Mouse (Mus musculus): ENCODE results near the gene 6030452D12Rik.

6030452D12Rik gene

DNA sequence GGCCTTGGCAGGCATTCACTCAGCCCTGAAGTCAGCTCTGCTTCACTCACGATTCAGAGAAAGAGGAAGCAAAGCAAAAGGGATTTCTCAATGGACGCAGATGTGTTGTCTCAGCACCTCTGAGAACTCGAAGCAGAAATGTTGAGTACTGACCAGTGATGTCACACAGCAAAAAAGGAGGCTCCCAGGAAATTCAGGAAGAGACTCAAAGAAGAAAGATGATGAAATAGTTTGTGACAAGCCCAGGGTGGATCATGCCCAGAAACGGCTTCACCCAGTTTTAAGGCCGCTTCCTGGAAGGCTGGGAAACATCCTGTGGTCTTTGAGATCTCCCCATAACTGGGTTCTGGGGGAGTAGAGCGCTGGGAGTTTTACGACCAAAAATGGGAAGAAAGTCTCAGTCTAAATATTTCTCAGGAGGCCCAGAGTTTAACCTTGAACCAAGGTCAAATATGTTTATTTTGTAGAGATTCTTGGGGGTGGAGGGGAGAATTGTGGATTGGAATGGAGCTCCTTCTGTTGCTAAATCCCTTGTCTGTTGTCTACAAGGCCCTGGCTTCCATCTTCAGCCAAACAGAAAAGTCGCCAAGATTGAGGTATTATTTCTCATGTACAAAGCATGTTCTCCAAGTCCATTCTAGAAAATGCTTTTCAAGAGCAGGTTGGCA lies at the start of gene 6030452D12Rik:
Gene 6030452D12Rik (plus strand): TSS at position 505 of the 668 bp plus-strand sequence.
- Histone ChIP-seq H3K27me3 (ENCODE audit: control insufficient read depth, insufficient read depth, low read length, poor library complexity, severe bottlenecking) (no peaks in the 10 kb centered on the region; the same call in 1 of the 2 replicates), H3K36me3 (ENCODE audit: control insufficient read depth, insufficient read depth, low read length, poor library complexity, severe bottlenecking) (no peaks in the 10 kb centered on the region)
- DNase-seq (ENCODE audit: low read depth, low spot score), result no peak

DNA sequence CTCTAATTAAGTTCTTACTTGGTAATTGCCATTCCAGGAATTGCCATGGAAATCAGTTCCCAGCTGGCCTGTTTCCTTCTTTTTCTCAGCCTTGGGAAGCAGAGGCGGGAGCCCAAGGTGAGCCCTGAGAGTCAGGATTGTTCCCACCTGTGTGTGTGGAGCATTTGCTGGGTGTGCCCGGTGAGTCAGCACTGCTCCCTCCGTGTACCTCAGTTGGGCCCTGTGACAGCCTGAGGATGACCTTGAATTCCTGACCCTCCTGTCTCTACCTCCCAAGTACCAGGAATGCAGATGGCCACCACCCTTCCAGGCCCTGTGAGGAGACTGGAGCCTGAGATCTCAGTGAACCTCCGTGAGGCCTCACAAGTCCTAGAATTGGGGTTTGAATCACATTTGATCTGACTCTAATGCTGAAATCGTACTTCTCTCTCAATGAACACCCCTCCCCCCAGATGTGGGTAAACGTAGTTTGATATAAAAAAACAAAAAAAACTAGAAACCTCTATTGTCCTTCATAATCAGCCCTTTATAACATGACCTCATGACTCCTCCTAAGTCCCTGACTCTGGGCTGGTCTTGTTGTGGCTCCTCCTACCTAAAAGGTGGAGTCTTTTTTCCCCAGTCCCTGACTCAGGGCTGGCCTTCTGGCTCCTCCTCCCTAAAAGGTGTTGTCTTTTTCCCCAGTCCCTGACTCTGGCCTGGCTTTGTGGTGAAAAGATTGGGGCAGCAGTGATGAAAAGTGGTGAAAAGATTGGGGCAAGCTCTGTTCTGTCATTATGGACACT lies 48.8 kb upstream of the 6030452D12Rik start:
- Histone ChIP-seq H3K36me3 (ENCODE audit: control insufficient read depth, insufficient read depth, low read length, poor library complexity, severe bottlenecking) (no peaks in the 10 kb centered on the region), H3K27me3 (ENCODE audit: control insufficient read depth, insufficient read depth, low read length, poor library complexity, severe bottlenecking) (no peaks in the 10 kb centered on the region; the same call in 1 of the 2 replicates)
- DNase-seq (ENCODE audit: low read depth, low spot score), result no peak

DNA sequence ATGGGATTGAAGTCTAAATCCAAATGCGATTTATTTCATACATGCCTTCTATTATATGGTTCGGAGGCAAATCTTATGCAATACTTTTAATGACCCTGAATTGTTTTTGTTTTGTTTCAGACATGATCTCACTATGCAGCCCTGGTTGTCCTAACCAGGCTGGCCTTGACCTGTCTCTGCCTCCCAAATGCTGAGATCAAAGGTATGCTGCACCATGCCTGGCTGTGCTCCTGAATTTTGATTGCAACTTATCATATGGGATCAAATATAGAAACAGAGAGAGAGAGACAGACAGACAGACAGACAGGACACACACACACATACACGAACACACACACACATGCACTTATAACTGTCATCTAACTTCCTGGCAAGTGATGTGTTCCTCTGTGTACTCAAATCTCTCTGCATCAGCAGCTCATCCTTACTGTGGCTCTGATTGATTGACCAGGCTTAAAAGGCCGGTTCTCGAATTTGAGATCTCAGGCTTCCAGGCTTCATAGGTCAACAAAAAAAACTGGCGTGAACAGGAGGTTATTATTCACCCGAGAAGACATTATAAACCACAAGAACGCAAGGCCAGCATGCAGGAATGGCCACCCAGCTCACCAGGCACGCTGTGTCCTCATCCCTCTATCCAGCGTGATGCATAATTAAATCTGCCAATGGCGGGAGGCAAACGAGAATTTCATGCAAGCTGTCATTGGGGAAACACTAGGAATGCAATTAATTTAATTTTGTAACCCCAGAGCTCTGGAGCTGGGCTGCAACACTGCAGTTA lies 47.4 kb upstream of the 6030452D12Rik start:
- DNase-seq (ENCODE audit: low read depth, low spot score), result no peak
- Histone ChIP-seq H3K27me3 (ENCODE audit: control insufficient read depth, insufficient read depth, low read length, poor library complexity, severe bottlenecking) (no peaks in the 10 kb centered on the region; the same call in 1 of the 2 replicates), H3K36me3 (ENCODE audit: control insufficient read depth, insufficient read depth, low read length, poor library complexity, severe bottlenecking) (no peaks in the 10 kb centered on the region)

DNA sequence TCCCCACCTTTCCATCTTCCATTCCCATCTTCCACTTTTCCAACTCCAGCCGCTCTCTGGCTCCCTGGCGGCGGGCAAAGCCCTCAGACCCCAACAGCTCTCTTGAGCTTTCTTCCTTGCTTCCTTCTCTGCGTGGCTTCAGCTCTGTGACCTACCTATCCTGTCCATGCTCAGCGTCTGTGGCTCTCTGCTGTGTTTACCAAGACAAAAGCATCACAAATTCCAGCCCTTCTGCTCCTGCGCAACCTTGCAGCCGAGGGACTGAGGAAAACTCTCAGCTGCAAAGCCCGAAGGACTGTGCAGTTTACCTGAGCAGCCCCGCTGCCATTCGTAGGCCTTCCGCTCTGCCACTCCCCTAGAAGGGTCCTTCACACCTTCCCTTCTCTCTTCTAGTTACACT lies 46.3 kb upstream of the 6030452D12Rik start:
- H3K36me3 ChIP-seq (ENCODE audit: control insufficient read depth, insufficient read depth, low read length, poor library complexity, severe bottlenecking), result no peaks in the 10 kb centered on the region
- DNase-seq (ENCODE audit: low read depth, low spot score), result no peak

DNA sequence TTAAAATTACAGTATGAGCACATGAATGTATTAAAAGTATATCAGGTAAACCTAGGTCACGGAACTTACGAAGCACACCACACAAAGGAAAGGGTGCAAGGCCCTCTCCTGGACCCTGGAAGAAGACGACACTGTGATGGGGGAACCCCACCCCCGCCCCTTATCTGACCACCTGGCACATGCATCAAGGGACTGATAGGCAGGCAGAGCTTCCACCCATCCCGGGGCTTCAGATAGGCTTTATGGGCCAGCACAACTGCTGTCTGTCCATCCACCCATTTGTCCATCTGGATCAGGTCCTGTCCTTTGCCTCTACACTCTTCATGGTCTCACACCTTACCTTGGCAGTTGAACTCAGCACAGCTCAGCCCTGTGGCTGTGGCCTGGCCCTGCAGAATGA lies 38.2 kb upstream of the 6030452D12Rik start:
- DNase-seq (ENCODE audit: low read depth, low spot score), result no peak
- H3K36me3 ChIP-seq (ENCODE audit: control insufficient read depth, insufficient read depth, low read length, poor library complexity, severe bottlenecking), result no peaks in the 10 kb centered on the region
- H3K27me3 ChIP-seq (ENCODE audit: control insufficient read depth, insufficient read depth, low read length, poor library complexity, severe bottlenecking), result no peaks in the 10 kb centered on the region

More for the DNA sequence above, 46.3 kb upstream of the 6030452D12Rik start:
- H3K27me3 ChIP-seq (ENCODE audit: control insufficient read depth, insufficient read depth, low read length, poor library complexity, severe bottlenecking), result no peaks in the 10 kb centered on the region; the same call in 1 of the 2 replicates

DNA sequence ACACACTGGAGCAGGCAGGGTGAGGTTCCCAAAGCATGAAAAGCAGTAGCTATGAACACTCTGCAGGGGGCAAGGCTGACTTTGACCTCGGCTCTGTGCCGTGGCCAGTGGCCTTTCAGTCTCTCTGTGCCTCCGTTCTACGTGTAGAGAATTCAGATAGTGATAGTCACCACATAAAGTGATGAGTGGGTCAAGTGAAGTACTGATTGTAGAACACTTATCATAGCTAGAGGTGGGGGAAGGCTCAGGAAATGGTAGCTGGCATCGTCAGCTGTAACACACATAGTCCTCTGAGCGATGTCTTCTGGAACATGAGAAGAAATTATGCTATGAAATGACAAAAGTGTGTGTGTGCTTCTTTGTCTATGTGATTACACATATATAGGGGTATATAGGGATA lies 36.5 kb upstream of the 6030452D12Rik start:
- no peak for DNase-seq (ENCODE audit: low read depth, low spot score)
- Histone ChIP-seq H3K27me3 (ENCODE audit: control insufficient read depth, insufficient read depth, low read length, poor library complexity, severe bottlenecking) (no peaks in the 10 kb centered on the region), H3K36me3 (ENCODE audit: control insufficient read depth, insufficient read depth, low read length, poor library complexity, severe bottlenecking) (no peaks in the 10 kb centered on the region)

DNA sequence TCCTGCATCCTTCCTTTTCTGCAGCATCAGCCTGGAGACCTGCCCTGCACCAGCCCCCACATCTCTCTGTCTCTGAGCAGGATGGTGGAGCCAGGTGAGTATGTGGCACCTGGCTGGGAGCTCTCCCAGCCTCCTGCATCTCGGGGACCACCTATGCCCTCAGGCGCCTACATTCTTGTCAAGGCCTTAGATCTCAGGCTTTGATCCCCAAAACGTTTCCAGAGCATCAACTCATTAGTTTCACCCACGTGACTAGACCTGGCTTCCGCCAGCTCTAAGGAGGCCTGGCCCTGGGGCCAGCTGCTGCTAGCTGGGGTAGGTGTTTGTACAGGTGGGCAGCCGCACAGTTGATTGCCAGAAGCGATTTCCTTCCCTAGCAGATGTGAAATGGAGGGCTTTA lies 30.8 kb upstream of the 6030452D12Rik start:
- no peaks in the 10 kb centered on the region for H3K36me3 ChIP-seq (ENCODE audit: control insufficient read depth, insufficient read depth, low read length, poor library complexity, severe bottlenecking)
- DNase-seq (ENCODE audit: low read depth, low spot score), result no peak
- H3K27me3 ChIP-seq (ENCODE audit: control insufficient read depth, insufficient read depth, low read length, poor library complexity, severe bottlenecking), result no peaks in the 10 kb centered on the region

DNA sequence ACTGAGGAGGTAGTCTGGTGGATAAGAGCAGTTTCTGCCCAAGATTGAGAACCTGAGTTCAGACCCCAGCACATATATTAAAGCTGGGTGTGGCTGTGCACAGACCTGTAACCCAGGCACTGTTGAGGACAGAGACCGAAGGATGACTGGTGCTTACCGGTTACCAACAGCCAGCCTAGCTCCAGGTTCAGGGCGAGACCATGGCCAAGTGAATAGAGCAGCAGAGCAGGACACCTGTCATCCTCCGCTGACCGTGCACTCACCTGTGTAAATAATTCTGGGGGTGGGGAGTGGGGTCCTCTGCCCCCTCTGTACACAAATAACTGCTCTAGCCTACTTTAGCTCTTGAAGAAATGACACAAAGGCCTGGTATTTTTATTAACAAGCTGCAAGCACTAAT lies 26.3 kb upstream of the 6030452D12Rik start:
- no peaks in the 10 kb centered on the region for H3K36me3 ChIP-seq (ENCODE audit: control insufficient read depth, insufficient read depth, low read length, poor library complexity, severe bottlenecking)
- no peak for DNase-seq (ENCODE audit: low read depth, low spot score)
- no peaks in the 10 kb centered on the region for H3K27me3 ChIP-seq (ENCODE audit: control insufficient read depth, insufficient read depth, low read length, poor library complexity, severe bottlenecking)

DNA sequence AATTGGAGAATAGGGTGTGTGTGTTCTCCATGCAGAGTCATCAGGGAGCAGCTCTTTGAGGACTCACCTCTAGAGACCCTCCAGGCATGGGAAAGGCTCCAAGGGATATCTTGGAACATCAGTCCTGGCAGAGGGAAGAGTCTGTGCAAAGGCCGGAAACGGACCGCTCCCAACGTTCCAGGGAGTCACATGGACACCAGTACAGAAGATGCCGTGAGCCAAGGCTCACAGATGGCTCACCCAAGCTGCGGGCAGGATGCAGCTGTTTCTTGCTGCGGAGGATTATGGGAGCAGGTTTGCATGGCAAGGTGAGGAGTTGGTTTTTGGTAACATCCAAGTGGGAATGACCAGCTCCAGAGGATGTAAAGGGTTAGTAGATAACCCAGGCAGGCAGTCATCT lies 3.9 kb downstream of the 6030452D12Rik start:
- Histone ChIP-seq H3K36me3 (ENCODE audit: control insufficient read depth, insufficient read depth, low read length, poor library complexity, severe bottlenecking) (no peaks in the 10 kb centered on the region), H3K27me3 (ENCODE audit: control insufficient read depth, insufficient read depth, low read length, poor library complexity, severe bottlenecking) (no peaks in the 10 kb centered on the region; the same call in 1 of the 2 replicates)
- no peak for DNase-seq (ENCODE audit: low read depth, low spot score)

DNA sequence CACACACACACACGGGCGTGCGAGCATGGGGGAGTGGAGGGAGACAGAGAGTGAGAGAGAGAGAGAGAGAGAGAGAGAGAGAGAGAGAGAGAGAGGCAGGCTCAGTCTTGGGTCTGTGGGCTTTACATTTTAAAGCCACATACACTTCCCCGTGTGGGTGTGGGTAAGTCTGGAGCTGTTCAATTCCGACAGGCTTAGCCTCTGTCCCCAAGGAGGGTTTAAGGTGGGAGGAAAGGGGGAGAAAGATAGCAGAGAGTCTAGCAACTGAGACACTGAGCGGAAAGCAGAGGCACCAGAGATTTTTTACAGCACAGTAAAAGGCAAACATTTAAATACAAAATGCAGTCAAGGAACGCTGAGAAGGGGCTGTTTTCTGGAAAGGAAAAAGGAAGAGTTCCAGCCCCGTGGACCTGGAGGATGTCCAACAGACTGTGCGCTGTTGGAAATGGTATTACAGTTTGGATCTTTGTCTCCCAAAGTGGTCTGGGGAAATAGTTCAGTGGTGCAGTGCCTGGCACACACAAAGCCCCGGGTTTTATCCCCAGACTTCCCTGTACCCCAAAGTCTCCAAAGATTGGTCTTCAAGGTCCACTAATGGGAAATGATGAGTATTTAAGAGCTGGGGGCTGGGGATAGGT lies 5.1 kb downstream of the 6030452D12Rik start:
- H3K27me3 ChIP-seq (ENCODE audit: control insufficient read depth, insufficient read depth, low read length, poor library complexity, severe bottlenecking), result peaks cover 1% of the 10 kb centered on the region; the same call in 1 of the 2 replicates
- no peak for DNase-seq (ENCODE audit: low read depth, low spot score)
- H3K36me3 ChIP-seq (ENCODE audit: control insufficient read depth, insufficient read depth, low read length, poor library complexity, severe bottlenecking), result no peaks in the 10 kb centered on the region

DNA sequence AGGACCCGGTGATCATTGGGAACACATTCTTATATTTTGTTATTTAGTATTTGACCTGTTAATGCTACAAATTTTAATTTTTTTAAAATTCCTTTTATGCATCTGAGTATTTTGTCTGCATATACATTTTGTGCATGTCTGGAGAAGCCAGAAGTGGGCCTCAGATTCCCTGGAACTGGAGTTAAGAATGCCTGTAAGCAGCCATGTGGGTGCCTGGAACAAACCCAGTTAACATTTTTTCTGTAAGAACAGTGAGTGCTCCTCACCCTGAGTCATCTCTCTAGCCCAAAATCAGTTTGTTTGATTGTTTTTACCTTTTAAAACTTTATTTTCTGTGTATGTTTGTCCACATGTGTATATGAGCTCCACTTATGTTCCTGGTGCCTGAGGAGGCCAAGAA lies 5.8 kb downstream of the 6030452D12Rik start:
- H3K36me3 ChIP-seq (ENCODE audit: control insufficient read depth, insufficient read depth, low read length, poor library complexity, severe bottlenecking), result no peaks in the 10 kb centered on the region
- H3K27me3 ChIP-seq (ENCODE audit: control insufficient read depth, insufficient read depth, low read length, poor library complexity, severe bottlenecking), result peaks cover 1% of the 10 kb centered on the region; the same call in 1 of the 2 replicates
- DNase-seq (ENCODE audit: low read depth, low spot score), result no peak

DNA sequence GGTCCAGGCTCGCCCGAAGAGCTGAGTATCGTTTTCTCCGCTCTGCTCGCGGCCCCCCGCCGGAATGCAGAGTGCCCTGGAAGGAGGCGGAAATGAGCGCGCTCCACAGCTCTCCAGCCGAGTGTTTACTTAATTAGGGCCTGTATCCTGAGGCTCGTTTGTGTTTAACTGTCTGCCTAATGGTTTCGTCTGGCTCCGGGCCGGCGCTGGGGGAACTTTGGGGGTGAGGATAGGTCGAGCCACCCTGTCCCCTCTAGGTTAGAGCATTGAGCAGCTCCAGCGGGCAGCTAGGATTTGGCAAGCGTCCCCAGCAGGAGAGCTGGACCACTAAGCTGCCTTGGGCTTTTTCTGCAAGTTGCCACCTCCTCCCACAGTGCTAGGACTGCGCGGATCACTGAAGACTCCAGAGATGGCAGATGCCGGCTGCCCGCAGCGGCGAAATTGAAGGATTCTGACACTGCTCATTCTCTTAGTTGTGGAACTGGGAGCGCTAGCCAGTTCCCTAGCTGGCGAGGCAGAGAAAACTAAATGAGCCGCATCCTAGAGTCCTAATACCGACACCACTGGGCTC lies 7.5 kb downstream of the 6030452D12Rik start:
- Histone ChIP-seq H3K36me3 (ENCODE audit: control insufficient read depth, insufficient read depth, low read length, poor library complexity, severe bottlenecking) (no peaks in the 10 kb centered on the region), H3K27me3 (ENCODE audit: control insufficient read depth, insufficient read depth, low read length, poor library complexity, severe bottlenecking) (peaks cover 1% of the 10 kb centered on the region; the same call in 1 of the 2 replicates)
- DNase-seq (ENCODE audit: low read depth, low spot score), result no peak

DNA sequence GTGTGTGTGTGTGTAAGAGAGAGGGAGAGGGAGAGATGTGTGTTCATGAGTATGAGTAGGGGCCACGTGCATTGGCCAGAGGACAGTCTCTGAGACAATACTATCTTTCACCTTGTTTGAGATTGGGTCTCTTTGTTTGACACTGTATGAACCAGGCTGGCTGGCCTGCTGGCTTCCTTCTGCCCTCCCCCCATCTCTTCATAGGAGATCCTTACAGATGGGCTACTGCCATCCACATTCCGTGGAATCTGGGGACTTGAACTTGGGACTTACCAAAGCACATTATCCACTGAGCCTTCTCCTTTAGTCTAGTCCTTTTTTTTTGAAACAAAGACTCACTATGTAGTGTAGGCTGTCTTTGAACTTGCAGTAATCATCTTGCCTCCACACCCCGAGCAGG lies 8.1 kb downstream of the 6030452D12Rik start:
- Histone ChIP-seq H3K27me3 (ENCODE audit: control insufficient read depth, insufficient read depth, low read length, poor library complexity, severe bottlenecking) (peaks cover 1% of the 10 kb centered on the region; the same call in 1 of the 2 replicates), H3K36me3 (ENCODE audit: control insufficient read depth, insufficient read depth, low read length, poor library complexity, severe bottlenecking) (no peaks in the 10 kb centered on the region)
- no peak for DNase-seq (ENCODE audit: low read depth, low spot score)

Data from splenic B cell, adult 2 months (primary cell).